Mouse (Mus musculus) CH12.LX (cell line): Measurements from ENCODE around the gene Tsc22d4. TPM values are rescaled to one million over a fixed set of nuclear protein-coding genes. Genes with fewer than 3 reads are reported as not detected.

Experiments used
- DNase-seq: peaks from one replicate; pipeline ENCODE4 v3.0.0-alpha.2; 2013; ENCODE audit errors: extremely low read depth
- H3K27ac ChIP-seq: 2 replicates; pipeline ENCODE4 v1.5.1; 2012; ENCODE audit warnings: low read depth, mild to moderate bottlenecking, control low read depth, moderate library complexity; ENCODE audit not compliant: insufficient read depth
- H3K27me3 ChIP-seq: replicated peaks from 2 replicates; pipeline ENCODE3; 2012; ENCODE audit warnings: inconsistent platforms
- H3K36me3 ChIP-seq, 2 experiments: replicated peaks in 1 of 2; 2 replicates each; pipeline versions ENCODE3 to v1.6.1; 2012; ENCODE audit warnings: inconsistent platforms in 1 of 2, low read length in 1 of 2, mild to moderate bottlenecking in 1 of 2, mixed read lengths in 1 of 2, moderate library complexity in 1 of 2; ENCODE audit not compliant: control insufficient read depth in 1 of 2, insufficient read depth in 1 of 2
- H3K4me1 ChIP-seq, 2 experiments: 2 replicates each; pipeline ENCODE4 v1.6.1; 2012; ENCODE audit warnings: inconsistent platforms in 1 of 2, moderate library complexity in 1 of 2; ENCODE audit not compliant: insufficient read depth in 2 of 2, control insufficient read depth in 1 of 2
- H3K4me2 ChIP-seq: 2 replicates; pipeline ENCODE4 v1.6.1; 2012; ENCODE audit warnings: low read depth, mild to moderate bottlenecking, control low read depth; ENCODE audit not compliant: poor library complexity, insufficient read depth, severe bottlenecking
- H3K4me3 ChIP-seq, 3 experiments: fragments of 150-350 bp in 1 of 3; sonication (generic) in 1 of 3; replicated peaks in 1 of 3; 2 replicates each; pipeline versions ENCODE3 to v1.5.1; 2011 to 2012; ENCODE audit warnings: low read depth in 2 of 3, low read length in 2 of 3, mild to moderate bottlenecking in 2 of 3, moderate library complexity in 2 of 3, control low read depth in 1 of 3, improper control_type of control experiment in 1 of 3, inconsistent platforms in 1 of 3, mixed read lengths in 1 of 3; ENCODE audit not compliant: poor library complexity in 1 of 3
- H3K79me2 ChIP-seq: replicated peaks from 2 replicates; pipeline ENCODE4 v1.6.1; 2012; ENCODE audit warnings: mild to moderate bottlenecking, moderate library complexity; ENCODE audit not compliant: control insufficient read depth, poor library complexity, insufficient read depth, severe bottlenecking; ENCODE audit errors: extremely low read depth
- H3K9ac ChIP-seq: 2 replicates; pipeline ENCODE4 v1.6.1; 2012; ENCODE audit warnings: low read depth, mild to moderate bottlenecking, control low read depth, moderate library complexity; ENCODE audit not compliant: insufficient read depth
- H3K9me3 ChIP-seq: replicated peaks from 2 replicates; pipeline ENCODE3; 2012; ENCODE audit warnings: low read length, inconsistent platforms, mixed read lengths
- BHLHE40 ChIP-seq: IDR thresholded peaks from 2 replicates; pipeline ENCODE4 v1.6.1; 2011; ENCODE audit warnings: mild to moderate bottlenecking, low read depth, low read length, improper control_type of control experiment
- CHD1 ChIP-seq: IDR thresholded peaks from 2 replicates; pipeline ENCODE4 v1.6.1; 2012; ENCODE audit warnings: low read depth, low read length, improper control_type of control experiment, inconsistent platforms
- CHD2 ChIP-seq: IDR thresholded peaks from 2 replicates; pipeline ENCODE4 v1.6.1; 2011; ENCODE audit warnings: low read length, improper control_type of control experiment
- CTCF ChIP-seq, 2 experiments: IDR thresholded peaks in 1 of 2; conservative IDR thresholded peaks in 1 of 2; 2 replicates each; pipeline ENCODE4 v1.5.1; 2011 to 2012; ENCODE audit warnings: low read depth in 2 of 2, low read length in 2 of 2, improper control_type of control experiment in 1 of 2, inconsistent platforms in 1 of 2, mild to moderate bottlenecking in 1 of 2, moderate library complexity in 1 of 2
- E2F4 ChIP-seq: IDR thresholded peaks from 2 replicates; pipeline ENCODE4 v1.6.1; 2011; ENCODE audit warnings: low read depth, low read length, improper control_type of control experiment; ENCODE audit not compliant: insufficient replicate concordance
- ELF1 ChIP-seq: IDR thresholded peaks from 2 replicates; pipeline ENCODE4 v1.6.1; 2014; ENCODE audit warnings: low read depth, mild to moderate bottlenecking, inconsistent platforms, low read length, improper control_type of control experiment
- EP300 ChIP-seq: IDR thresholded peaks from 2 replicates; pipeline ENCODE4 v1.6.1; 2011; ENCODE audit warnings: low read length, improper control_type of control experiment
- ETS1 ChIP-seq: conservative IDR thresholded peaks from 2 replicates; pipeline ENCODE4 v1.6.1; 2012; ENCODE audit warnings: low read depth, mild to moderate bottlenecking, inconsistent platforms, low read length, improper control_type of control experiment, moderate library complexity
- GABPA ChIP-seq: IDR thresholded peaks from 2 replicates; pipeline ENCODE4 v1.6.1; 2012; ENCODE audit warnings: low read depth, low read length, improper control_type of control experiment, inconsistent platforms; ENCODE audit not compliant: insufficient replicate concordance
- HCFC1 ChIP-seq: IDR thresholded peaks from 2 replicates; pipeline ENCODE4 v1.6.1; 2012; ENCODE audit warnings: low read depth, mild to moderate bottlenecking, inconsistent platforms, low read length, improper control_type of control experiment
- IRF4 ChIP-seq: IDR thresholded peaks from 2 replicates; pipeline ENCODE4 v1.6.1; 2014; ENCODE audit warnings: low read depth, mild to moderate bottlenecking, inconsistent platforms, low read length, improper control_type of control experiment
- JUN ChIP-seq: IDR thresholded peaks from 2 replicates; pipeline ENCODE4 v1.6.1; 2011; ENCODE audit warnings: low read depth, mild to moderate bottlenecking, low read length, improper control_type of control experiment, moderate library complexity; ENCODE audit not compliant: insufficient read depth
- JUND ChIP-seq: conservative IDR thresholded peaks from 2 replicates; pipeline ENCODE4 v1.6.1; 2011; ENCODE audit warnings: low read depth, low read length, improper control_type of control experiment
- KAT2A ChIP-seq: IDR thresholded peaks from 2 replicates; pipeline ENCODE4 v1.6.1; 2012; ENCODE audit warnings: low read length, improper control_type of control experiment, inconsistent platforms; ENCODE audit not compliant: insufficient replicate concordance
- MAFK ChIP-seq: IDR thresholded peaks from 2 replicates; pipeline ENCODE4 v1.6.1; 2011; ENCODE audit warnings: low read length, improper control_type of control experiment; ENCODE audit not compliant: insufficient replicate concordance
- MAX ChIP-seq: IDR thresholded peaks from 2 replicates; pipeline ENCODE4 v1.6.1; 2011; ENCODE audit warnings: low read length, improper control_type of control experiment
- MAZ ChIP-seq: IDR thresholded peaks from 2 replicates; pipeline ENCODE4 v1.6.1; 2012; ENCODE audit warnings: low read depth, mild to moderate bottlenecking, inconsistent platforms, low read length, improper control_type of control experiment, moderate library complexity
- MEF2A ChIP-seq: IDR thresholded peaks from 2 replicates; pipeline ENCODE4 v1.6.1; 2014; ENCODE audit warnings: low read depth, mild to moderate bottlenecking, inconsistent platforms, low read length, improper control_type of control experiment, borderline replicate concordance
- MYC ChIP-seq: IDR thresholded peaks from 2 replicates; pipeline ENCODE4 v1.6.1; 2011; ENCODE audit warnings: low read depth, mild to moderate bottlenecking, improper control_type of control experiment, low read length
- NELFE ChIP-seq: IDR thresholded peaks from 2 replicates; pipeline ENCODE4 v1.6.1; 2011; ENCODE audit warnings: low read depth, low read length, improper control_type of control experiment
- NRF1 ChIP-seq: IDR thresholded peaks from 2 replicates; pipeline ENCODE4 v1.6.1; 2014; ENCODE audit warnings: low read depth, mild to moderate bottlenecking, inconsistent platforms, low read length, improper control_type of control experiment, moderate library complexity
- PAX5 ChIP-seq: IDR thresholded peaks from 2 replicates; pipeline ENCODE4 v1.6.1; 2012; ENCODE audit warnings: low read length, inconsistent platforms, mixed read lengths
- POLR2A ChIP-seq: IDR thresholded peaks from 2 replicates; pipeline ENCODE4 v1.6.1; 2011; ENCODE audit warnings: low read depth, mild to moderate bottlenecking, improper control_type of control experiment, low read length
- POLR2AphosphoS2 ChIP-seq: IDR thresholded peaks from 2 replicates; pipeline ENCODE4 v1.6.1; 2011; ENCODE audit warnings: low read depth, low read length, improper control_type of control experiment
- RAD21 ChIP-seq: IDR thresholded peaks from 2 replicates; pipeline ENCODE4 v1.6.1; 2011; ENCODE audit warnings: low read depth, mild to moderate bottlenecking, low read length, improper control_type of control experiment, moderate library complexity
- RCOR1 ChIP-seq: conservative IDR thresholded peaks from 2 replicates; pipeline ENCODE4 v1.6.1; 2012; ENCODE audit warnings: low read depth, mild to moderate bottlenecking, inconsistent platforms, low read length, improper control_type of control experiment
- SIN3A ChIP-seq: IDR thresholded peaks from 2 replicates; pipeline ENCODE4 v1.6.1; 2012; ENCODE audit warnings: low read length, improper control_type of control experiment, inconsistent platforms
- SMC3 ChIP-seq: IDR thresholded peaks from 2 replicates; pipeline ENCODE4 v1.6.1; 2011; ENCODE audit warnings: low read depth, low read length, improper control_type of control experiment
- TBP ChIP-seq: conservative IDR thresholded peaks from 2 replicates; pipeline ENCODE4 v1.6.1; 2011; ENCODE audit warnings: low read depth, low read length, improper control_type of control experiment
- TCF12 ChIP-seq: IDR thresholded peaks from 2 replicates; pipeline ENCODE4 v1.6.1; 2014; ENCODE audit warnings: low read depth, mild to moderate bottlenecking, inconsistent platforms, low read length, improper control_type of control experiment
- UBTF ChIP-seq: IDR thresholded peaks from 2 replicates; pipeline ENCODE4 v1.6.1; 2012; ENCODE audit warnings: low read depth, mild to moderate bottlenecking, inconsistent platforms, low read length, improper control_type of control experiment, moderate library complexity
- USF1 ChIP-seq: IDR thresholded peaks from 2 replicates; pipeline ENCODE4 v1.6.1; 2014; ENCODE audit warnings: low read depth, mild to moderate bottlenecking, inconsistent platforms, low read length, improper control_type of control experiment
- USF2 ChIP-seq: conservative IDR thresholded peaks from 2 replicates; pipeline ENCODE4 v1.6.1; 2011; ENCODE audit warnings: low read depth, low read length, improper control_type of control experiment
- ZC3H11A ChIP-seq: IDR thresholded peaks from 2 replicates; pipeline ENCODE4 v1.6.1; 2012; ENCODE audit warnings: low read depth, mild to moderate bottlenecking, inconsistent platforms, low read length, improper control_type of control experiment
- ZKSCAN1 ChIP-seq: IDR thresholded peaks from 2 replicates; pipeline ENCODE4 v1.6.1; 2012; ENCODE audit warnings: low read depth, inconsistent platforms, low read length, improper control_type of control experiment, borderline replicate concordance
- ZMIZ1 ChIP-seq: IDR thresholded peaks from 2 replicates; pipeline ENCODE4 v1.6.1; 2012; ENCODE audit warnings: low read depth, mild to moderate bottlenecking, inconsistent platforms, low read length, improper control_type of control experiment
- ZNF384 ChIP-seq: IDR thresholded peaks from 2 replicates; pipeline ENCODE4 v1.6.1; 2012; ENCODE audit warnings: low read depth, low read length, improper control_type of control experiment, inconsistent platforms
- dilution Hi-C: fragments of 300-500 bp; cut with MboI; formaldehyde crosslinking; loops from 2 replicates; pipeline ENCODE4 v1.14.3; 2020; ENCODE audit warnings: low sequenced_read_pairs; ENCODE audit not compliant: extremely low pct_unique_long_range_greater_than_20kb, extremely low pct_ligation_motif_present
- in situ Hi-C: fragments of 300-500 bp; cut with MboI; formaldehyde crosslinking; loops from 3 replicates; pipeline ENCODE4 v1.14.3; 2019; ENCODE audit warnings: low sequenced_read_pairs, low pct_ligation_motif_present, low pct_unique_long_range_greater_than_20kb, mixed read lengths
- polyA plus RNA-seq: library from polyadenylated mRNA; unstranded; fragments of >175 nt; gene quantifications from 2 replicates; pipeline ENCODE4 v1.2.1, GENCODE M21; 2012; ENCODE audit warnings: low read depth; ENCODE audit not compliant: insufficient read length
- total RNA-seq, 2 experiments: library from RNA; depleted of rRNA; stranded (reverse); fragments of 300-350 nt in 1 of 2; fragments of >200 nt in 1 of 2; gene quantifications; 2 replicates each; pipeline ENCODE4 v1.2.3; 2012 to 2014

Gene Tsc22d4
- total RNA-seq (2012; rRNA removed) (32.0 and 39.9 TPM in 2 replicates), total RNA-seq (2014; rRNA removed) (26.4 and 28.2 TPM in 2 replicates), polyA plus RNA-seq (91.2 and 103 TPM in 2 replicates)

- in situ Hi-C loops (no loop called here), dilution Hi-C loops (no loop called here)
- H3K4me3 ChIP-seq = peak within 1 kb of the TSS; percentile 66 to 97 (median 79)
- H3K36me3 ChIP-seq = peaks cover 0 to 12% of the 10 kb centered on the region in 2 experiments
- H3K27me3 ChIP-seq = peaks cover 10% of the 10 kb centered on the region
- H3K9me3 ChIP-seq = no peaks in the 10 kb centered on the region
- peak within 1 kb of the TSS; percentile 63 for H3K27ac ChIP-seq
- H3K4me1 ChIP-seq = peaks cover 6 to 37% of the 10 kb centered on the region in 2 experiments
- DNase-seq = peak; percentile 90
- H3K9ac ChIP-seq = peak within 1 kb of the TSS; percentile 78
- peak within 1 kb of the TSS; percentile 72 for H3K4me2 ChIP-seq
- peaks cover 32% of the 10 kb centered on the region for H3K79me2 ChIP-seq
- TF ChIP-seq MAX (peak; percentile 85; the same call in 1 of the 2 replicates), IRF4 (peak; percentile 53; the same call in 1 of the 2 replicates), EP300 (no peak), USF2 (no peak), ZKSCAN1 (no peak), CHD2 (peak; percentile 81), ETS1 (peak; percentile 49), UBTF (no peak; the same call in 1 of the 2 replicates), RAD21 (no peak), CHD1 (no peak), POLR2AphosphoS2 (no peak; the same call in 1 of the 2 replicates), HCFC1 (peak; percentile 67), TCF12 (no peak; the same call in none of the 2 replicates), RCOR1 (no peak), ZNF384 (peak; percentile 83; the same call in 1 of the 2 replicates), MAFK (no peak), MEF2A (peak; percentile 52; the same call in 1 of the 2 replicates), ZC3H11A (no peak), ELF1 (peak; percentile 95), TBP (no peak), BHLHE40 (peak; percentile 64; the same call in 1 of the 2 replicates), CTCF (conservative IDR thresholded peaks at IDR 0.05 in 1 of 2, IDR thresholded peaks at IDR 0.05 in 1 of 2; ENCODE audit: low read depth in 2 of 2, low read length in 2 of 2) (no peak), USF1 (peak; percentile 46; the same call in 1 of the 2 replicates), SMC3 (no peak), NRF1 (peak; percentile 70), JUND (no peak), PAX5 (no peak), SIN3A (peak; percentile 98), KAT2A (0 out of 2 replicates have a peak, but pooled peaks have one; percentile 47), MAZ (peak; percentile 96; the same call in 1 of the 2 replicates), GABPA (no peak), NELFE (peak; percentile 55), ZMIZ1 (no peak; the same call in 1 of the 2 replicates), E2F4 (no peak), JUN (no peak), MYC (peak; percentile 79), POLR2A (peak; percentile 78)
Measured at GRCm38 (mm10) chr5:137745214-137746171, at the start of gene Tsc22d4. Tsc22d4 (plus strand) TSS chr5:137745730.
